Mouse (Mus musculus) gastrocnemius, postnatal 10 days (tissue): ENCODE measurements around the gene Ppm1h. TPM values are rescaled to one million over a fixed set of nuclear protein-coding genes. Genes with fewer than 3 reads are reported as not detected.
"Not testable (repeated sequence)": the region's sequence is repeated elsewhere in the genome, so short reads cannot be mapped to it uniquely, and the experiment has no call there.

Source experiments
- DNase-seq: peaks from one replicate; pipeline ENCODE4 v3.0.0; 2021; ENCODE audit warnings: mixed read lengths
- total RNA-seq, 2 experiments: library from RNA; stranded (reverse); gene quantifications; 2 replicates each; pipeline ENCODE4 v1.2.3; 2021

Gene Ppm1h
- total RNA-seq, 2 experiments from 2014 or later: 3.1 to 4.8 TPM

GRCm38 (mm10) chr10:122933053-122933838, 254.7 kb downstream of the Ppm1h start:
- no peak for DNase-seq

GRCm38 (mm10) chr10:122935406-122935805, 256.8 kb downstream of the Ppm1h start:
- not testable (repeated sequence) for DNase-seq

- not testable (repeated sequence) for DNase-seq
Measured at GRCm38 (mm10) chr10:122937380-122937779, 258.8 kb downstream of the Ppm1h start.

GRCm38 (mm10) chr10:122939546-122939945, 261.0 kb downstream of the Ppm1h start:
- DNase-seq: no peak

GRCm38 (mm10) chr10:122942771-122943170, 264.2 kb downstream of the Ppm1h start:
- no peak for DNase-seq

GRCm38 (mm10) chr10:122943824-122944223, 265.3 kb downstream of the Ppm1h start:
- DNase-seq: no peak

- DNase-seq: no peak
Measured at GRCm38 (mm10) chr10:122944888-122945287, 266.3 kb downstream of the Ppm1h start.

GRCm38 (mm10) chr10:122950966-122951365, 272.4 kb downstream of the Ppm1h start:
- DNase-seq: no peak

GRCm38 (mm10) chr10:122953576-122953975, 275.0 kb downstream of the Ppm1h start:
- DNase-seq: no peak

- DNase-seq: no peak
Measured at GRCm38 (mm10) chr10:122957918-122958317, 279.4 kb downstream of the Ppm1h start.

GRCm38 (mm10) chr10:122958699-122959098, 280.1 kb downstream of the Ppm1h start:
- DNase-seq: no peak

GRCm38 (mm10) chr10:122960216-122960615, 281.7 kb downstream of the Ppm1h start:
- no peak for DNase-seq

- DNase-seq: no peak
Measured at GRCm38 (mm10) chr10:122960738-122961137, 282.2 kb downstream of the Ppm1h start.

- DNase-seq: no peak
Measured at GRCm38 (mm10) chr10:122961494-122961893, 282.9 kb downstream of the Ppm1h start.

- DNase-seq: no peak
Measured at GRCm38 (mm10) chr10:122962651-122963050, 284.1 kb downstream of the Ppm1h start.

- DNase-seq: peak; percentile 22
Measured at GRCm38 (mm10) chr10:122963463-122964240, 285.1 kb downstream of the Ppm1h start.

- DNase-seq: no peak
Measured at GRCm38 (mm10) chr10:122964241-122964636, 285.7 kb downstream of the Ppm1h start.

- DNase-seq: not testable (repeated sequence)
Measured at GRCm38 (mm10) chr10:122965650-122966049, 287.1 kb downstream of the Ppm1h start.

GRCm38 (mm10) chr10:122966421-122966820, 287.9 kb downstream of the Ppm1h start:
- DNase-seq: no peak

- no peak for DNase-seq
Measured at GRCm38 (mm10) chr10:122970188-122970587, 291.6 kb downstream of the Ppm1h start.

GRCm38 (mm10) chr10:122973241-122973640, 294.7 kb downstream of the Ppm1h start:
- no peak for DNase-seq

- DNase-seq: no peak
Measured at GRCm38 (mm10) chr10:122976038-122976437, 297.5 kb downstream of the Ppm1h start.

GRCm38 (mm10) chr10:122979356-122979755, 300.8 kb downstream of the Ppm1h start:
- no peak for DNase-seq
